Mouse (Mus musculus): Measurements from ENCODE around the gene Gm10128. TPM values are rescaled to one million over a fixed set of nuclear protein-coding genes. Genes with fewer than 3 reads are reported as not detected.
"Not testable (repeated sequence)": the region's sequence is repeated elsewhere in the genome, so short reads cannot be mapped to it uniquely, and the experiment has no call there.

Gm10128 gene
- not detected in 2 replicates for polyA plus RNA-seq (2012)

DNA sequence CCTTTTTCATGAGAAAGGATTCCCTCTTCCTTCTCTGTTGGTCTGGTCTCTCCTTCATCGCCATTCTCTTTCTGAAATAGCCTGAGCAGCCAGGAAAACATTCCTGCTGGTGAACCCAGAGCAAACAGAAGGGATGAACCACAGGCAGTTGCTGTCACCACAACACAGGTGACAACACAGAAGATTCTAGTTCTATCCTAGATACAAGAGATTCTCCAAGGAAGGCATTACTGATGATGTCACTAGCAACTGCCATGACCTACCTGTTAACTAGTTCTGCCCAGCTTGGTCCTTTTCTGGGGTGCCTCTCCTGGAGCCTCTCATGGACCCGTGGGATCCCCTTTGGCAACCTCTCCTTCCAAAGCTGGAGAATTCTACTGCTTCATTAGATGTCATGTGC lies at the start of gene Gm10128:
Gene Gm10128, minus strand, starts transcription at position 101 of the 400 bp plus-strand sequence.
- H3K36me3 ChIP-seq (ENCODE audit: control insufficient read depth); H3K9me3 ChIP-seq (ENCODE audit: control insufficient read depth, low read length); H3K27me3 ChIP-seq (ENCODE audit: control insufficient read depth); H3K4me1 ChIP-seq (ENCODE audit: control insufficient read depth); H3K4me3 ChIP-seq (replicated peaks): not testable (repeated sequence)

- H3K4me3 ChIP-seq (replicated peaks); H3K27me3 ChIP-seq (ENCODE audit: control insufficient read depth); H3K36me3 ChIP-seq (ENCODE audit: control insufficient read depth); H3K9me3 ChIP-seq (ENCODE audit: control insufficient read depth, low read length); H3K4me1 ChIP-seq (ENCODE audit: control insufficient read depth): not testable (repeated sequence)
These were observed 37.4 kb upstream of the Gm10128 start for GRCm38 (mm10) chr14:7681170-7681569.

DNA sequence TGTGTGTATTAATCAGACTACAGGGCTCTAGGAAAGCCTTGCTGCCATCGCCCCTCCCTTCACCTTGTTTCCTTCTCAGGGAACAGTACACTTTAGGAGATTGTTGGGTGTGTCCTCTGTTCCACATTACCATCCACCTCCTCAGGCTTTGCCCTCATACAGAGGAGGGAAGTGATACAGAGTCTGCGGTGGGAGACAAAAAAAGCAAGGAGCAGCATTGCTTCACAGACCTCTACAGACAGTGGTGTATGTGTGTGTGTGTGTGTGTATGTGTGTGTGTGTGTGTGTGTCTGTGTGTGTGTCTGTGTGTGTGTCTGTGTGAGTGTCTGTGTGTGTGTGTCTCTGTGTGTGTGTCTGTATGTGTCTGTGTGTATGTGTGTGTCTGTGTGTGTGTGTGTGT lies 18.7 kb upstream of the Gm10128 start:
- H3K36me3 ChIP-seq (ENCODE audit: control insufficient read depth); H3K4me3 ChIP-seq (replicated peaks); H3K9me3 ChIP-seq (ENCODE audit: control insufficient read depth, low read length); H3K4me1 ChIP-seq (ENCODE audit: control insufficient read depth); H3K27me3 ChIP-seq (ENCODE audit: control insufficient read depth): not testable (repeated sequence)

DNA sequence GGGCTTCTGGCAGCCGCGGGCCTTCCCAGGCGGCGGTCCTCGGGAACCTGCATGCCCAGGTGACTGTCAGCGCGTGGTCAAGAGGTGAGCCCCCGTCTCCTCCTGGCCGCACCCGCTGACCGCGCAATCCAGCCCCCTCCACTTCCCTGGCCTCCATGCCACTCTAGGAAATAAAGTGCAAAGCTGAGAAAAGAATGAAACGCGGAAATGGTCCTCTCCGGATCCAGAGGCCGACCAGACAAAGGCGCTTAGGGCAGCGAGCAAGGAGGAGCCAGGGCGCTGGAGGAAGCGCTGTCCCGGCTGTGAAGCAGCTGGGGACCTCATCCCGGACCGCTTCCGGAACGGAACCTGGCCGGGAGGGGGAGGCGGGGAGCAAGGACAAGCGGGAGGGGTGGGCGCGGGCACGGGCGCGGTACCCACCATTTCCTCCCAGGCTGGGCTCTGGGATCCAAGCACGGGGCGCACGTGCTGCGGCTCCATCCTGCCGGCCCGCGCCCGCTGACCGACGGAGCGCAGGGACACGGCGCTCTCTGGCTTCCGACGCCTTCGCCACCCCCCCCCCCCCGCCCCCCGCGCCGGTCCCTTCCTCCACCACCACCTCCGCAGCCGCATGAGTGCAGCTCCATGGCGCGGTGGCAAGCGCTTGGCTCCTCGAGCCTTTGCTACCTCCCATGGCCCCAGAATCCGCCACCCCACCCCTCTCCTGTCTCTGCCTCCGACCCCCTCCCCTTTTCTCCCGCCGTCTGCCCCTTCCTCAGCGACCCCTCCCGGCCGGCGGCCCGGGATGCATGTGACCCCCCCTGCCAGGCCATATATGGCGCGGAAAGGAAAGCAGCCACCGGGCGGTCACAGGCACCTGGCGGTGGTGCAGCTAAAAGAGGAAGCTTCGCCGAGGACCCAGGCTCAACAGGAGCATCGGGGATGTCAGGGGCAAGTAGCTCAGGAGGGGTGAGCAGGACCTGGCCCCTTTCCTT lies 14.6 kb upstream of the Gm10128 start:
- H3K36me3 ChIP-seq (ENCODE audit: control insufficient read depth); H3K4me1 ChIP-seq (ENCODE audit: control insufficient read depth); H3K9me3 ChIP-seq (ENCODE audit: control insufficient read depth, low read length); H3K4me3 ChIP-seq (replicated peaks); H3K27me3 ChIP-seq (ENCODE audit: control insufficient read depth): not testable (repeated sequence)

DNA sequence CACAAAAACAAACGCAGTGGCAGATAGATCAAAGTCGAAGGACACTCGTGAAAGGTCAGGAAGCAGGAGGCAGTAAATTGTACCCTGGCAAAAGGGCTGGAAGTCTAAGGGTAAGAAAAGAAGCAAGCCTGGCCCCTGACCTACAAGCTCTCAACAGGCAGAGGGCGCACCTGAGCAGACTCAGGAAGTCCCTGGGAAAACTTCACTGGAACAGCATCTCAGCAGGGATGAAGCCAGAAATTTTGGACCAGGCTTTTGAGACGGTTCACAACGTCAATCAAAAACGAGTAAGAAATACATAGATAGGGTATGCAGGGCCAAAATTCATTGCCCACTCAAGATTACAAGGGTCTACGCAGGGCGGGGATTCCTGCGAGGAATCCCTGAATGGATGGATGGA lies 13.7 kb upstream of the Gm10128 start:
- not testable (repeated sequence) for H3K4me1 ChIP-seq (ENCODE audit: control insufficient read depth); H3K36me3 ChIP-seq (ENCODE audit: control insufficient read depth); H3K4me3 ChIP-seq (replicated peaks); H3K9me3 ChIP-seq (ENCODE audit: control insufficient read depth, low read length); H3K27me3 ChIP-seq (ENCODE audit: control insufficient read depth)

DNA sequence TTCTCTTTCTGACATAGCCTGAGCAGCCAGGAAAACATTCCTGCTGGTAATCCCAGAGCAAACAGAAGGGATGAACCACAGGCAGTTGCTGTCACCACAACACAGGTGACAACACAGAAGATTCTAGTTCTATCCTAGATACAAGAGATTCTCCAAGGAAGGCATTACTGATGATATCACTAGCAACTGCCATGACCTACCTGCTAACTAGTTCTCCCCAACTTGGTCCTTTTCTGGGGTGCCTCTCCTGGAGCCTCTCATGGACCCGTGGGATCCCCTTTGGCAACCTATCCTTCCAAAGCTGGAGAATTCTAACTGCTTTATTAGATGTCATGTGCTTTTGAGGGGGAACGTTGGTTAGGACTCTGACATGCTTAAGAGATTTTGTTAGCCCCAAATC lies 48.3 kb downstream of the Gm10128 start, which contains the start of gene Gm10338:
Gene Gm10338, minus strand, starts transcription at position 101 of the 400 bp plus-strand sequence.
- H3K9me3 ChIP-seq (ENCODE audit: control insufficient read depth, low read length): not testable (repeated sequence)

More for the DNA sequence above, 48.3 kb downstream of the Gm10128 start, which contains the start of gene Gm10338:
- not testable (repeated sequence) for H3K4me3 ChIP-seq (replicated peaks); H3K36me3 ChIP-seq (ENCODE audit: control insufficient read depth); H3K27me3 ChIP-seq (ENCODE audit: control insufficient read depth); H3K4me1 ChIP-seq (ENCODE audit: control insufficient read depth)

Other genes starting within 250 kb of the Gm10128 start
- not detected in 2 replicates for gene Gm3755, start 193.1 kb downstream of the Gm10128 start, polyA plus RNA-seq (2012)
- not detected in 2 replicates for gene Gm3752, start 160.2 kb downstream of the Gm10128 start, polyA plus RNA-seq (2012)
- gene Gm3558, start 75.4 kb downstream of the Gm10128 start, polyA plus RNA-seq (2012): not detected in 2 replicates
- not detected in 2 replicates for gene Gm10338, start 48.4 kb downstream of the Gm10128 start, polyA plus RNA-seq (2012)
- not detected in 2 replicates for gene Gm26661, start 147.6 kb upstream of the Gm10128 start, polyA plus RNA-seq (2012)
- 0.02 and 0.06 TPM in 2 replicates for gene Flnb, start 174.0 kb upstream of the Gm10128 start, polyA plus RNA-seq (2012)